Mouse (Mus musculus) heart, postnatal 0 days (tissue): ENCODE results near the gene Surf4.

ENCODE experiments used
- CTCF ChIP-seq: IDR thresholded peaks from 2 replicates; pipeline ENCODE4 v1.5.1; 2016; ENCODE audit warnings: antibody characterized with exemption, control low read depth, low read depth
- EP300 ChIP-seq: IDR thresholded peaks from 2 replicates; pipeline ENCODE4 v1.6.1; 2016; ENCODE audit warnings: antibody characterized with exemption, low read depth

DNA sequence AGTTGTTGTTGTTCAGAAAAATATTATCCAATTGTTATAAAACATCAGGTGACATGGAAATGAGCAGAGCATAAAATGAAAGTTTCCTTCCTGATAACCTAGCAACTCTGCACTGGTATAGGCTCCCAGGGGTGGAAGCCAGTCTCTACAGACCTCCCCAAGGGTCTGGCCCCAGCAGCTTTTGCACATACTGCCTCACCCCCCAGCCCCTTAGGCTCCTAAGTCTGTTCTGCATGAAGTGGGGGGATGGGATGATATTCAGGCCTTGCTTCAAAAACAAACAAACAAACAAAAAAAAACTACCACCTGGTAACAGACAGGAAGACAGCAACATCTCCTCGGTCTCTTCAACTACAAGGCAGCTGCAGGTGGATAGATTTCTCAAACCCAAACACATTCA lies 46.6 kb upstream of the Surf4 start:
- TF ChIP-seq CTCF, result no peak
- no peak for TF ChIP-seq EP300
